Mouse (Mus musculus): ENCODE data around the gene Srp54a. TPM values are rescaled to one million over a fixed set of nuclear protein-coding genes. Genes with fewer than 3 reads are reported as not detected.

Srp54a gene
- 10 to 100 TPM; 71.4 to 72.9 TPM for total RNA-seq (2023)

GRCm38 (mm10) chr12:55079726-55080600, at the start of gene Srp54a, which contains the start of gene 2700097O09Rik:
Srp54a (plus strand) TSS chr12:55080262.
2700097O09Rik (minus strand) TSS chr12:55080110.

GRCm38 (mm10) chr12:55124242-55124641, 44.2 kb downstream of the Srp54a start, which contains the start of gene Fam177a:
Fam177a (plus strand) TSS chr12:55124469.

GRCm38 (mm10) chr12:55154559-55155448, 74.7 kb downstream of the Srp54a start, which contains the start of gene Srp54b:
Srp54b (plus strand) TSS chr12:55155104.

Other genes starting within 250 kb of the Srp54a start
- gene Cfl2, start 217.4 kb upstream of the Srp54a start, total RNA-seq (2023) = 10 to 100 TPM; 51.6 to 68.1 TPM
- not detected for gene Gm20403, start 93.7 kb upstream of the Srp54a start, total RNA-seq (2023)
- 100 to 1,000 TPM; 264 to 292 TPM for gene Baz1a, start 65.9 kb upstream of the Srp54a start, total RNA-seq (2023)
- 1 to 10 TPM; 7.1 to 8.1 TPM for gene 2700097O09Rik, start 152 bp upstream of the Srp54a start, total RNA-seq (2023)
- gene Fam177a, start 44.2 kb downstream of the Srp54a start, total RNA-seq (2023) = 10 to 100 TPM in 1 of 2 experiments, 1 to 10 TPM in 1; 4.8 to 10.4 TPM
- gene Srp54b, start 74.8 kb downstream of the Srp54a start, total RNA-seq (2023) = 10 to 100 TPM; 23.4 to 27.3 TPM
- 1 to 10 TPM in 1 of 2 experiments, not detected in 1; 8.4 TPM for gene 1700047I17Rik2, start 119.3 kb downstream of the Srp54a start, total RNA-seq (2023)
- gene Srp54c, start 149.9 kb downstream of the Srp54a start, total RNA-seq (2023) = 10 to 100 TPM; 23.0 to 26.2 TPM
- gene 1110008L16Rik, start 219.3 kb downstream of the Srp54a start, total RNA-seq (2023) = 10 to 100 TPM; 10.5 to 12.7 TPM
- 10 to 100 TPM; 21.7 to 22.6 TPM for gene Ppp2r3c, start 222.7 kb downstream of the Srp54a start, total RNA-seq (2023)

All from B cell, adult 67 days (primary cell).